Mouse (Mus musculus) 3134 (cell line): ENCODE data around the gene Ano3.

Experiments
- DNase-seq: peaks from one replicate; pipeline ENCODE4 v3.0.0-alpha.2; 2011; ENCODE audit warnings: low spot score; ENCODE audit not compliant: insufficient read length; ENCODE audit errors: extremely low read depth

The Ano3 gene

GRCm38 (mm10) chr2:110814964-110815363 lies 135.8 kb downstream of the Ano3 start:
- no peak for DNase-seq

GRCm38 (mm10) chr2:110806302-110807093 lies 144.2 kb downstream of the Ano3 start:
- DNase-seq, result no peak

- DNase-seq, result no peak
Measured at GRCm38 (mm10) chr2:110795928-110796327, 154.8 kb downstream of the Ano3 start.

- DNase-seq, result no peak
Measured at GRCm38 (mm10) chr2:110795433-110795832, 155.3 kb downstream of the Ano3 start.

- DNase-seq, result no peak
Measured at GRCm38 (mm10) chr2:110787396-110787795, 163.3 kb downstream of the Ano3 start.

GRCm38 (mm10) chr2:110759434-110759833 lies 191.3 kb downstream of the Ano3 start:
- DNase-seq, result no peak

GRCm38 (mm10) chr2:110757556-110757955 lies 193.2 kb downstream of the Ano3 start:
- no peak for DNase-seq

GRCm38 (mm10) chr2:110740493-110740892 lies 210.2 kb downstream of the Ano3 start:
- no peak for DNase-seq

- no peak for DNase-seq
Measured at GRCm38 (mm10) chr2:110739781-110740180, 210.9 kb downstream of the Ano3 start.

GRCm38 (mm10) chr2:110737981-110738380 lies 212.7 kb downstream of the Ano3 start:
- no peak for DNase-seq

GRCm38 (mm10) chr2:110737236-110737635 lies 213.5 kb downstream of the Ano3 start:
- DNase-seq, result no peak

- no peak for DNase-seq
Measured at GRCm38 (mm10) chr2:110726106-110726505, 224.6 kb downstream of the Ano3 start.

- DNase-seq, result no peak
Measured at GRCm38 (mm10) chr2:110722208-110722607, 228.5 kb downstream of the Ano3 start.

GRCm38 (mm10) chr2:110721290-110721753 lies 229.4 kb downstream of the Ano3 start, which contains the start of gene Muc15:
Gene Muc15, plus strand, starts transcription at chr2:110721340.
- DNase-seq, result no peak

GRCm38 (mm10) chr2:110719051-110719450 lies 231.7 kb downstream of the Ano3 start:
- DNase-seq, result no peak

- no peak for DNase-seq
Measured at GRCm38 (mm10) chr2:110710055-110710720, 240.5 kb downstream of the Ano3 start.

- no peak for DNase-seq
Measured at GRCm38 (mm10) chr2:110709436-110709835, 241.3 kb downstream of the Ano3 start.

GRCm38 (mm10) chr2:110671071-110671624 lies 279.6 kb downstream of the Ano3 start:
- no peak for DNase-seq

GRCm38 (mm10) chr2:110663329-110663728 lies 287.4 kb downstream of the Ano3 start:
- DNase-seq, result no peak

- DNase-seq, result no peak
Measured at GRCm38 (mm10) chr2:110644846-110645245, 305.9 kb downstream of the Ano3 start.

GRCm38 (mm10) chr2:110644358-110644757 lies 306.4 kb downstream of the Ano3 start:
- DNase-seq, result no peak
